In genomic region chr12:80115142-80115862, GRCm38 (mm10) we compare ENCODE assay signal across 8 mouse cellular contexts. TPM values are rescaled to one million over a fixed set of nuclear protein-coding genes. Genes with fewer than 3 reads are reported as not detected.
DNase-seq lines count a peak whose midpoint lies in the region; ATAC-seq lines count a peak whose summit lies in the region.

No protein-coding gene starts in this region.

- H3K36me3 ChIP-seq in hindbrain, embryonic 11.5 days (ENCODE audit: control insufficient read depth, insufficient read depth, low read length) = no peaks in the 10 kb centered on the region

- peak; percentile 92 for DNase-seq in Muller cell, postnatal 12 days (ENCODE audit: inconsistent ontology term)
- peak; percentile 82 for DNase-seq in cerebellum, adult 9-10 months
- DNase-seq in frontal cortex, postnatal 10 days (ENCODE audit: low spot score in 2 of 2) = peak; percentile 64 to 76
- DNase-seq in hindbrain, embryonic 11.5 days (ENCODE audit: low spot score) = peak; percentile 87
- peak; percentile 71 to 76 for DNase-seq in layer of hippocampus, postnatal 36 days
- peak; percentile 83 to 85 for DNase-seq in right cerebral cortex, postnatal 10 days (ENCODE audit: low spot score in 2 of 2)
- peak; percentile 77 to 84 for DNase-seq in urinary bladder, postnatal 36 days (ENCODE audit: low spot score in 2 of 2)

- H3K9me3 ChIP-seq in hindbrain, embryonic 11.5 days (ENCODE audit: control insufficient read depth, low read length) = no peaks in the 10 kb centered on the region

- H3K4me3 ChIP-seq in hindbrain, embryonic 11.5 days (ENCODE audit: low read depth, low read length) = peak overlapping the region; percentile 78

- peak overlapping the region; percentile 91 for H3K4me2 ChIP-seq in hindbrain, embryonic 11.5 days (replicated peaks; ENCODE audit: low read depth, low read length)

- WGBS in hindbrain, embryonic 11.5 days = under 1% methylated on average over 62 of the region's 71 CpGs

- H3K27ac ChIP-seq in hindbrain, embryonic 11.5 days (ENCODE audit: low read depth, low read length) = peak overlapping the region; percentile 92

- H3K27me3 ChIP-seq in hindbrain, embryonic 11.5 days (ENCODE audit: control insufficient read depth, insufficient read depth, low read length) = peaks cover 8% of the 10 kb centered on the region

- H3K4me1 ChIP-seq in hindbrain, embryonic 11.5 days (replicated peaks; ENCODE audit: control insufficient read depth, insufficient read depth, low read length) = peaks cover 2% of the 10 kb centered on the region; the same call in 1 of the 2 replicates

- peak overlapping the region; percentile 78 for H3K9ac ChIP-seq in hindbrain, embryonic 11.5 days (ENCODE audit: low read depth, low read length)

- ATAC-seq in hindbrain, embryonic 11.5 days (ENCODE audit: low FRiP score) = peak; percentile 62
- ATAC-seq in megakaryocyte, adult 5-6 weeks (ENCODE audit: poor library complexity, severe bottlenecking) = peak; percentile 72

RNA-seq across cellular contexts. Expression of gene Zfp36l1, which starts 2.5 kb away (rescaled TPM):
- polyA plus RNA-seq in hindbrain, embryonic 11.5 days (2014; fragmentation: Nextera tagmentation; extraction: Ambion mirVana) = 112 and 127 TPM in 2 replicates
- total RNA-seq in layer of hippocampus, postnatal 36 days (2021) = 10 to 100 TPM; 32.1 to 39.1 TPM
- 15.6 and 21.0 TPM in 2 replicates for total RNA-seq in megakaryocyte, adult 5-6 weeks (2015)
- total RNA-seq in megakaryocyte, adult 5-6 weeks (2017) = 3.8 and 5.4 TPM in 2 replicates

Comparison
In these comparisons a context has a peak if more than half of its experiments do, and no peak if none do; other contexts are left out.
1. Peak in every context shown above with its lines: DNase-seq, ATAC-seq, H3K4me3 ChIP-seq and H3K27ac ChIP-seq.